Mouse (Mus musculus): ENCODE data around the gene Tbc1d24. TPM values are rescaled to one million over a fixed set of nuclear protein-coding genes. Genes with fewer than 3 reads are reported as not detected.

Tbc1d24 gene
- polyA plus RNA-seq, 1 experiment from 2014 or later = 24.6 TPM

- 0 out of 2 replicates have a peak, but pooled peaks cover 5% of the 10 kb centered on the region for H3K36me3 ChIP-seq (ENCODE audit: control insufficient read depth, insufficient read depth)
Observed at GRCm38 (mm10) chr17:24212441-24213018, 7.2 kb upstream of the Tbc1d24 start.

GRCm38 (mm10) chr17:24211631-24212440 is 6.5 kb upstream of the Tbc1d24 start:
- Histone ChIP-seq H3K4me3 (replicated peaks; ENCODE audit: low read length) (peak overlapping the region; percentile 69), H3K27me3 (replicated peaks; ENCODE audit: control insufficient read depth, insufficient read depth, low read length) (peaks cover 8% of the 10 kb centered on the region; the same call in 1 of the 2 replicates), H3K9ac (replicated peaks; ENCODE audit: low read depth, low read length) (peak overlapping the region; percentile 88), H3K4me2 (ENCODE audit: low read length) (peak overlapping the region; percentile 98), H3K9me3 (ENCODE audit: control insufficient read depth, low read length) (no peaks in the 10 kb centered on the region), H3K4me1 (replicated peaks; ENCODE audit: control insufficient read depth, insufficient read depth, low read length) (peaks cover 46% of the 10 kb centered on the region), H3K36me3 (ENCODE audit: control insufficient read depth, insufficient read depth) (0 out of 2 replicates have a peak, but pooled peaks cover 5% of the 10 kb centered on the region), H3K27ac (ENCODE audit: low read length) (peak overlapping the region; percentile 78)
- peak; percentile 65 for ATAC-seq
- WGBS = under 1% methylated on average over 37 of the region's 37 CpGs

More at GRCm38 (mm10) chr17:24212441-24213018, 7.2 kb upstream of the Tbc1d24 start:
- whole genome bisulfite sequencing = 24% methylated on average over 5 of the region's 5 CpGs
- no peak overlapping the region for H3K27ac ChIP-seq (ENCODE audit: low read length)
- H3K4me2 ChIP-seq (ENCODE audit: low read length) = peak overlapping the region; percentile 98
- no peaks in the 10 kb centered on the region for H3K9me3 ChIP-seq (ENCODE audit: control insufficient read depth, low read length)
- peaks cover 6% of the 10 kb centered on the region; the same call in 1 of the 2 replicates for H3K27me3 ChIP-seq (replicated peaks; ENCODE audit: control insufficient read depth, insufficient read depth, low read length)
- ATAC-seq = no peak
- H3K9ac ChIP-seq (replicated peaks; ENCODE audit: low read depth, low read length) = no peak overlapping the region
- H3K4me3 ChIP-seq (replicated peaks; ENCODE audit: low read length) = peak overlapping the region; percentile 69
- H3K4me1 ChIP-seq (replicated peaks; ENCODE audit: control insufficient read depth, insufficient read depth, low read length) = peaks cover 39% of the 10 kb centered on the region

GRCm38 (mm10) chr17:24210591-24210990 is 5.2 kb upstream of the Tbc1d24 start:
- Histone ChIP-seq H3K4me2 (ENCODE audit: low read length) (no peak overlapping the region), H3K36me3 (ENCODE audit: control insufficient read depth, insufficient read depth) (0 out of 2 replicates have a peak, but pooled peaks cover 2% of the 10 kb centered on the region), H3K4me3 (replicated peaks; ENCODE audit: low read length) (no peak overlapping the region), H3K9me3 (ENCODE audit: control insufficient read depth, low read length) (no peaks in the 10 kb centered on the region), H3K4me1 (replicated peaks; ENCODE audit: control insufficient read depth, insufficient read depth, low read length) (peaks cover 59% of the 10 kb centered on the region), H3K9ac (replicated peaks; ENCODE audit: low read depth, low read length) (no peak overlapping the region), H3K27ac (ENCODE audit: low read length) (no peak overlapping the region), H3K27me3 (replicated peaks; ENCODE audit: control insufficient read depth, insufficient read depth, low read length) (peaks cover 8% of the 10 kb centered on the region; the same call in 1 of the 2 replicates)
- ATAC-seq = no peak
- 85% methylated on average over 3 of the region's 3 CpGs for WGBS

GRCm38 (mm10) chr17:24209916-24210240 is 4.5 kb upstream of the Tbc1d24 start:
- Histone ChIP-seq H3K27ac (ENCODE audit: low read length) (peak overlapping the region; percentile 59; the same call in 1 of the 2 replicates), H3K9ac (replicated peaks; ENCODE audit: low read depth, low read length) (no peak overlapping the region), H3K4me2 (ENCODE audit: low read length) (peak overlapping the region; percentile 96), H3K4me1 (replicated peaks; ENCODE audit: control insufficient read depth, insufficient read depth, low read length) (peaks cover 60% of the 10 kb centered on the region), H3K9me3 (ENCODE audit: control insufficient read depth, low read length) (no peaks in the 10 kb centered on the region), H3K4me3 (replicated peaks; ENCODE audit: low read length) (no peak overlapping the region), H3K27me3 (replicated peaks; ENCODE audit: control insufficient read depth, insufficient read depth, low read length) (peaks cover 8% of the 10 kb centered on the region; the same call in 1 of the 2 replicates), H3K36me3 (ENCODE audit: control insufficient read depth, insufficient read depth) (no peaks in the 10 kb centered on the region)
- no peak for ATAC-seq
- WGBS = 69% methylated on average over 3 of the region's 3 CpGs

GRCm38 (mm10) chr17:24209043-24209915 is 3.9 kb upstream of the Tbc1d24 start, which contains the start of gene Ntn3:
TSS of gene Ntn3 (minus strand) at chr17:24209531.
- WGBS = under 1% methylated on average over 38 of the region's 43 CpGs
- Histone ChIP-seq H3K4me1 (replicated peaks; ENCODE audit: control insufficient read depth, insufficient read depth, low read length) (peaks cover 66% of the 10 kb centered on the region), H3K36me3 (ENCODE audit: control insufficient read depth, insufficient read depth) (no peaks in the 10 kb centered on the region), H3K27me3 (replicated peaks; ENCODE audit: control insufficient read depth, insufficient read depth, low read length) (peaks cover 8% of the 10 kb centered on the region; the same call in 1 of the 2 replicates), H3K9me3 (ENCODE audit: control insufficient read depth, low read length) (no peaks in the 10 kb centered on the region), H3K9ac (replicated peaks; ENCODE audit: low read depth, low read length) (peak within 1 kb of the TSS; percentile 78), H3K27ac (ENCODE audit: low read length) (peak within 1 kb of the TSS; percentile 59), H3K4me3 (replicated peaks; ENCODE audit: low read length) (peak within 1 kb of the TSS; percentile 54), H3K4me2 (ENCODE audit: low read length) (peak within 1 kb of the TSS; percentile 96)
- peak; percentile 24 for ATAC-seq

GRCm38 (mm10) chr17:24208641-24209042 is 3.3 kb upstream of the Tbc1d24 start:
- Histone ChIP-seq H3K4me2 (ENCODE audit: low read length) (peak overlapping the region; percentile 96), H3K9me3 (ENCODE audit: control insufficient read depth, low read length) (no peaks in the 10 kb centered on the region), H3K4me1 (replicated peaks; ENCODE audit: control insufficient read depth, insufficient read depth, low read length) (peaks cover 73% of the 10 kb centered on the region), H3K27ac (ENCODE audit: low read length) (peak overlapping the region; percentile 59), H3K9ac (replicated peaks; ENCODE audit: low read depth, low read length) (peak overlapping the region; percentile 78), H3K4me3 (replicated peaks; ENCODE audit: low read length) (peak overlapping the region; percentile 54), H3K36me3 (ENCODE audit: control insufficient read depth, insufficient read depth) (no peaks in the 10 kb centered on the region), H3K27me3 (replicated peaks; ENCODE audit: control insufficient read depth, insufficient read depth, low read length) (peaks cover 8% of the 10 kb centered on the region; the same call in 1 of the 2 replicates)
- 2% methylated on average over 29 of the region's 29 CpGs for WGBS
- no peak for ATAC-seq

- Histone ChIP-seq H3K4me1 (replicated peaks; ENCODE audit: control insufficient read depth, insufficient read depth, low read length) (peaks cover 77% of the 10 kb centered on the region), H3K27ac (ENCODE audit: low read length) (no peak overlapping the region), H3K27me3 (replicated peaks; ENCODE audit: control insufficient read depth, insufficient read depth, low read length) (peaks cover 8% of the 10 kb centered on the region; the same call in 1 of the 2 replicates), H3K4me2 (ENCODE audit: low read length) (peak overlapping the region; percentile 96), H3K9me3 (ENCODE audit: control insufficient read depth, low read length) (no peaks in the 10 kb centered on the region), H3K36me3 (ENCODE audit: control insufficient read depth, insufficient read depth) (no peaks in the 10 kb centered on the region), H3K9ac (replicated peaks; ENCODE audit: low read depth, low read length) (peak overlapping the region; percentile 78), H3K4me3 (replicated peaks; ENCODE audit: low read length) (peak overlapping the region; percentile 54)
- no peak for ATAC-seq
- WGBS = 64% methylated on average over 34 of the region's 34 CpGs
Observed at GRCm38 (mm10) chr17:24207768-24208640, 2.6 kb upstream of the Tbc1d24 start.
